In genomic region chr1:195018089-195018999, GRCm38 (mm10) we compare ENCODE assay signal across 9 mouse cellular contexts.
DNase-seq lines count a peak whose midpoint lies in the region; ATAC-seq and TF ChIP-seq lines count a peak whose summit lies in the region.
"Had no signal": no experiment of that assay in that cellular context is flagged by ENCODE, and none has a peak within 500 bp of the region (broad histone marks: within the 10 kb centered on the region; RNA-seq: fewer than 3 reads in every experiment).

No protein-coding gene starts in this region.

- no peak overlapping the region for H3K27ac ChIP-seq in intestine, postnatal 0 days (ENCODE audit: low read depth, low read length)
- H3K27ac ChIP-seq in intestine, embryonic 16.5 days (ENCODE audit: low read length): no peak overlapping the region
- H3K27ac ChIP-seq in liver, embryonic 13.5 days: no peak overlapping the region

- no peaks in the 10 kb centered on the region; the same call in 1 of the 2 replicates for H3K36me3 ChIP-seq in intestine, postnatal 0 days (ENCODE audit: control insufficient read depth, insufficient read depth)
- H3K36me3 ChIP-seq in intestine, embryonic 16.5 days (ENCODE audit: control insufficient read depth, insufficient read depth, low read length): no peaks in the 10 kb centered on the region
- H3K36me3 ChIP-seq in liver, embryonic 13.5 days: no peaks in the 10 kb centered on the region

- no peaks in the 10 kb centered on the region for H3K27me3 ChIP-seq in intestine, postnatal 0 days (replicated peaks; ENCODE audit: control insufficient read depth, insufficient read depth, low read length)
- H3K27me3 ChIP-seq in intestine, embryonic 16.5 days (replicated peaks; ENCODE audit: control insufficient read depth, insufficient read depth, low read length): no peaks in the 10 kb centered on the region
- H3K27me3 ChIP-seq in liver, embryonic 13.5 days: no peaks in the 10 kb centered on the region
- H3K27me3 ChIP-seq: Patski had no signal

- 0 out of 2 replicates have a peak overlapping the region, but pooled peaks have one; percentile 13 for H3K4me2 ChIP-seq in intestine, postnatal 0 days (replicated peaks; ENCODE audit: low read depth)
- H3K4me2 ChIP-seq in intestine, embryonic 16.5 days (ENCODE audit: low read depth, low read length): no peak overlapping the region
- H3K4me2 ChIP-seq in liver, embryonic 13.5 days: no peak overlapping the region

- no peak overlapping the region for H3K4me3 ChIP-seq in intestine, postnatal 0 days (ENCODE audit: low read depth, low read length)
- no peak overlapping the region for H3K4me3 ChIP-seq in intestine, embryonic 16.5 days (ENCODE audit: low read length)
- no peak overlapping the region for H3K4me3 ChIP-seq in liver, embryonic 13.5 days (replicated peaks)

- H3K9me3 ChIP-seq in intestine, postnatal 0 days (ENCODE audit: control insufficient read depth): no peaks in the 10 kb centered on the region
- H3K9me3 ChIP-seq in intestine, embryonic 16.5 days (ENCODE audit: control insufficient read depth, low read length): no peaks in the 10 kb centered on the region
- H3K9me3 ChIP-seq in liver, embryonic 13.5 days (replicated peaks): no peaks in the 10 kb centered on the region

- H3K4me1 ChIP-seq in intestine, postnatal 0 days (replicated peaks; ENCODE audit: control insufficient read depth, insufficient read depth, low read length): peaks cover 3% of the 10 kb centered on the region; the same call in 1 of the 2 replicates
- H3K4me1 ChIP-seq in intestine, embryonic 16.5 days (ENCODE audit: control insufficient read depth, insufficient read depth, low read length): peaks cover 4% of the 10 kb centered on the region; the same call in 1 of the 2 replicates
- no peaks in the 10 kb centered on the region for H3K4me1 ChIP-seq in liver, embryonic 13.5 days (replicated peaks)

- H3K9ac ChIP-seq in intestine, postnatal 0 days (ENCODE audit: low read depth, low read length): no peak overlapping the region
- no peak overlapping the region for H3K9ac ChIP-seq in intestine, embryonic 16.5 days (ENCODE audit: low read depth, low read length)
- H3K9ac ChIP-seq in liver, embryonic 13.5 days: no peak overlapping the region

- 0 out of 2 replicates have a peak, but pooled peaks have one; percentile 25 for ATAC-seq in intestine, postnatal 0 days
- ATAC-seq in intestine, embryonic 16.5 days: no peak
- peak; percentile 56; the same call in 1 of the 2 replicates for ATAC-seq in liver, embryonic 13.5 days (ENCODE audit: low read depth)
- ATAC-seq in erythroid progenitor cell, adult 5-6 weeks (replicated peaks; ENCODE audit: low FRiP score, poor library complexity, severe bottlenecking): no peak
- ATAC-seq: Patski had no signal

- DNase-seq in c-Kit-positive CD71-positive TER-119-positive erythroid progenitor cells, embryonic 14.5 days (ENCODE audit: low spot score): peak; percentile 26
- DNase-seq in gastrocnemius, postnatal 25 days: peak; percentile 75
- DNase-seq in kidney, postnatal 14 days: peak; percentile 86
- no peak for DNase-seq in liver, embryonic 13.5 days
- peak; percentile 49 for DNase-seq in ovary, postnatal 14 days (ENCODE audit: low spot score)

- 84% methylated on average over 9 of the region's 9 CpGs for WGBS in intestine, postnatal 0 days
- WGBS in intestine, embryonic 16.5 days: 83% methylated on average over 9 of the region's 9 CpGs
- WGBS in liver, embryonic 13.5 days (ENCODE audit: insufficient replicate concordance): 73% methylated on average over 9 of the region's 9 CpGs

- no peak for TF ChIP-seq CTCF in intestine, postnatal 0 days (IDR thresholded peaks at IDR 0.05; ENCODE audit: low read depth)

Comparison
In these comparisons a context has a peak if more than half of its experiments do, and no peak if none do; other contexts are left out.
1. ATAC-seq: peak in intestine, postnatal 0 days (single experiment) and liver, embryonic 13.5 days (single experiment); none in intestine, embryonic 16.5 days (single experiment) and erythroid progenitor cell, adult 5-6 weeks (single experiment).